Mouse (Mus musculus) CH12.LX (cell line): ENCODE results near the gene Gba2. TPM values are rescaled to one million over a fixed set of nuclear protein-coding genes. Genes with fewer than 3 reads are reported as not detected.

Source experiments
- DNase-seq: peaks from one replicate; pipeline ENCODE4 v3.0.0-alpha.2; 2013; ENCODE audit errors: extremely low read depth
- H3K27ac ChIP-seq: 2 replicates; pipeline ENCODE4 v1.5.1; 2012; ENCODE audit warnings: low read depth, mild to moderate bottlenecking, control low read depth, moderate library complexity; ENCODE audit not compliant: insufficient read depth
- H3K27me3 ChIP-seq: replicated peaks from 2 replicates; pipeline ENCODE3; 2012; ENCODE audit warnings: inconsistent platforms
- H3K36me3 ChIP-seq, 2 experiments: replicated peaks in 1 of 2; 2 replicates each; pipeline versions ENCODE3 to v1.6.1; 2012; ENCODE audit warnings: inconsistent platforms in 1 of 2, low read length in 1 of 2, mild to moderate bottlenecking in 1 of 2, mixed read lengths in 1 of 2, moderate library complexity in 1 of 2; ENCODE audit not compliant: control insufficient read depth in 1 of 2, insufficient read depth in 1 of 2
- H3K4me1 ChIP-seq, 2 experiments: 2 replicates each; pipeline ENCODE4 v1.6.1; 2012; ENCODE audit warnings: inconsistent platforms in 1 of 2, moderate library complexity in 1 of 2; ENCODE audit not compliant: insufficient read depth in 2 of 2, control insufficient read depth in 1 of 2
- H3K4me2 ChIP-seq: 2 replicates; pipeline ENCODE4 v1.6.1; 2012; ENCODE audit warnings: low read depth, mild to moderate bottlenecking, control low read depth; ENCODE audit not compliant: poor library complexity, insufficient read depth, severe bottlenecking
- H3K4me3 ChIP-seq, 3 experiments: fragments of 150-350 bp in 1 of 3; sonication (generic) in 1 of 3; replicated peaks in 1 of 3; 2 replicates each; pipeline versions ENCODE3 to v1.5.1; 2011 to 2012; ENCODE audit warnings: low read depth in 2 of 3, low read length in 2 of 3, mild to moderate bottlenecking in 2 of 3, moderate library complexity in 2 of 3, control low read depth in 1 of 3, improper control_type of control experiment in 1 of 3, inconsistent platforms in 1 of 3, mixed read lengths in 1 of 3; ENCODE audit not compliant: poor library complexity in 1 of 3
- H3K79me2 ChIP-seq: replicated peaks from 2 replicates; pipeline ENCODE4 v1.6.1; 2012; ENCODE audit warnings: mild to moderate bottlenecking, moderate library complexity; ENCODE audit not compliant: control insufficient read depth, poor library complexity, insufficient read depth, severe bottlenecking; ENCODE audit errors: extremely low read depth
- H3K9ac ChIP-seq: 2 replicates; pipeline ENCODE4 v1.6.1; 2012; ENCODE audit warnings: low read depth, mild to moderate bottlenecking, control low read depth, moderate library complexity; ENCODE audit not compliant: insufficient read depth
- H3K9me3 ChIP-seq: replicated peaks from 2 replicates; pipeline ENCODE3; 2012; ENCODE audit warnings: low read length, inconsistent platforms, mixed read lengths
- CHD1 ChIP-seq: IDR thresholded peaks from 2 replicates; pipeline ENCODE4 v1.6.1; 2012; ENCODE audit warnings: low read depth, low read length, improper control_type of control experiment, inconsistent platforms
- E2F4 ChIP-seq: IDR thresholded peaks from 2 replicates; pipeline ENCODE4 v1.6.1; 2011; ENCODE audit warnings: low read depth, low read length, improper control_type of control experiment; ENCODE audit not compliant: insufficient replicate concordance
- ETS1 ChIP-seq: conservative IDR thresholded peaks from 2 replicates; pipeline ENCODE4 v1.6.1; 2012; ENCODE audit warnings: low read depth, mild to moderate bottlenecking, inconsistent platforms, low read length, improper control_type of control experiment, moderate library complexity
- GABPA ChIP-seq: IDR thresholded peaks from 2 replicates; pipeline ENCODE4 v1.6.1; 2012; ENCODE audit warnings: low read depth, low read length, improper control_type of control experiment, inconsistent platforms; ENCODE audit not compliant: insufficient replicate concordance
- HCFC1 ChIP-seq: IDR thresholded peaks from 2 replicates; pipeline ENCODE4 v1.6.1; 2012; ENCODE audit warnings: low read depth, mild to moderate bottlenecking, inconsistent platforms, low read length, improper control_type of control experiment
- IRF4 ChIP-seq: IDR thresholded peaks from 2 replicates; pipeline ENCODE4 v1.6.1; 2014; ENCODE audit warnings: low read depth, mild to moderate bottlenecking, inconsistent platforms, low read length, improper control_type of control experiment
- JUN ChIP-seq: IDR thresholded peaks from 2 replicates; pipeline ENCODE4 v1.6.1; 2011; ENCODE audit warnings: low read depth, mild to moderate bottlenecking, low read length, improper control_type of control experiment, moderate library complexity; ENCODE audit not compliant: insufficient read depth
- JUND ChIP-seq: conservative IDR thresholded peaks from 2 replicates; pipeline ENCODE4 v1.6.1; 2011; ENCODE audit warnings: low read depth, low read length, improper control_type of control experiment
- KAT2A ChIP-seq: IDR thresholded peaks from 2 replicates; pipeline ENCODE4 v1.6.1; 2012; ENCODE audit warnings: low read length, improper control_type of control experiment, inconsistent platforms; ENCODE audit not compliant: insufficient replicate concordance
- MAFK ChIP-seq: IDR thresholded peaks from 2 replicates; pipeline ENCODE4 v1.6.1; 2011; ENCODE audit warnings: low read length, improper control_type of control experiment; ENCODE audit not compliant: insufficient replicate concordance
- MAZ ChIP-seq: IDR thresholded peaks from 2 replicates; pipeline ENCODE4 v1.6.1; 2012; ENCODE audit warnings: low read depth, mild to moderate bottlenecking, inconsistent platforms, low read length, improper control_type of control experiment, moderate library complexity
- MEF2A ChIP-seq: IDR thresholded peaks from 2 replicates; pipeline ENCODE4 v1.6.1; 2014; ENCODE audit warnings: low read depth, mild to moderate bottlenecking, inconsistent platforms, low read length, improper control_type of control experiment, borderline replicate concordance
- MYC ChIP-seq: IDR thresholded peaks from 2 replicates; pipeline ENCODE4 v1.6.1; 2011; ENCODE audit warnings: low read depth, mild to moderate bottlenecking, improper control_type of control experiment, low read length
- NELFE ChIP-seq: IDR thresholded peaks from 2 replicates; pipeline ENCODE4 v1.6.1; 2011; ENCODE audit warnings: low read depth, low read length, improper control_type of control experiment
- POLR2AphosphoS2 ChIP-seq: IDR thresholded peaks from 2 replicates; pipeline ENCODE4 v1.6.1; 2011; ENCODE audit warnings: low read depth, low read length, improper control_type of control experiment
- RCOR1 ChIP-seq: conservative IDR thresholded peaks from 2 replicates; pipeline ENCODE4 v1.6.1; 2012; ENCODE audit warnings: low read depth, mild to moderate bottlenecking, inconsistent platforms, low read length, improper control_type of control experiment
- SMC3 ChIP-seq: IDR thresholded peaks from 2 replicates; pipeline ENCODE4 v1.6.1; 2011; ENCODE audit warnings: low read depth, low read length, improper control_type of control experiment
- TBP ChIP-seq: conservative IDR thresholded peaks from 2 replicates; pipeline ENCODE4 v1.6.1; 2011; ENCODE audit warnings: low read depth, low read length, improper control_type of control experiment
- UBTF ChIP-seq: IDR thresholded peaks from 2 replicates; pipeline ENCODE4 v1.6.1; 2012; ENCODE audit warnings: low read depth, mild to moderate bottlenecking, inconsistent platforms, low read length, improper control_type of control experiment, moderate library complexity
- USF1 ChIP-seq: IDR thresholded peaks from 2 replicates; pipeline ENCODE4 v1.6.1; 2014; ENCODE audit warnings: low read depth, mild to moderate bottlenecking, inconsistent platforms, low read length, improper control_type of control experiment
- ZNF384 ChIP-seq: IDR thresholded peaks from 2 replicates; pipeline ENCODE4 v1.6.1; 2012; ENCODE audit warnings: low read depth, low read length, improper control_type of control experiment, inconsistent platforms
- dilution Hi-C: fragments of 300-500 bp; cut with MboI; formaldehyde crosslinking; loops from 2 replicates; pipeline ENCODE4 v1.14.3; 2020; ENCODE audit warnings: low sequenced_read_pairs; ENCODE audit not compliant: extremely low pct_unique_long_range_greater_than_20kb, extremely low pct_ligation_motif_present
- in situ Hi-C: fragments of 300-500 bp; cut with MboI; formaldehyde crosslinking; loops from 3 replicates; pipeline ENCODE4 v1.14.3; 2019; ENCODE audit warnings: low sequenced_read_pairs, low pct_ligation_motif_present, low pct_unique_long_range_greater_than_20kb, mixed read lengths
- polyA plus RNA-seq: library from polyadenylated mRNA; unstranded; fragments of >175 nt; gene quantifications from 2 replicates; pipeline ENCODE4 v1.2.1, GENCODE M21; 2012; ENCODE audit warnings: low read depth; ENCODE audit not compliant: insufficient read length
- total RNA-seq, 2 experiments: library from RNA; depleted of rRNA; stranded (reverse); fragments of 300-350 nt in 1 of 2; fragments of >200 nt in 1 of 2; gene quantifications; 2 replicates each; pipeline ENCODE4 v1.2.3; 2012 to 2014

Gene Gba2
- total and polyA plus RNA-seq, 3 experiments = 3.2 to 11.2 (median 4.1) TPM

DNA sequence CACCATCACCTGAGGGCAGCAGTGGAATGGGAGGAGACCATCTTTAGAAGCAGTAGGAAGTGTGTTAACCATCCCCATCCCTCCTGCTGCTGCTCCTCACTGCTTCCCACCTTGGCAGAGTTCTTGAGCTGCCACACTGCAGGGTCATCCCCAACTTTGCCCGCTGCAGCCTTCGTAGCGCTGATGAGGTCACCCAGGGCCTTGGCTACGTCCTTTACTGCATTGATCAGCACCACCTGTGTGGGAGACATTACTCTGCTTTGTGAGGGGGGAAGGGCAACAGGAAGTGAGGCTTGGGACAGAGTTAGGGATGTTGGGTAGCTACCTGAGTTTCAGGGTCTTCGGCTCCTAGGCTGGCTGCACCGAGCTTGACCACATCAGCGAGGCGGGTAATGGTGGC is 43.0 kb downstream of the Gba2 start:
- Histone ChIP-seq H3K27me3 (no peaks in the 10 kb centered on the region), H3K36me3 (peaks cover 93 to 98% of the 10 kb centered on the region in 2 experiments), H3K4me1 (no peaks in the 10 kb centered on the region), H3K27ac (no peak overlapping the region), H3K79me2 (no peaks in the 10 kb centered on the region), H3K4me2 (no peak overlapping the region), H3K4me3 (no peak overlapping the region), H3K9me3 (no peaks in the 10 kb centered on the region), H3K9ac (no peak overlapping the region)
- no peak for DNase-seq
- TF ChIP-seq TBP (no peak), JUN (no peak), HCFC1 (no peak), ETS1 (no peak), JUND (no peak), ZNF384 (no peak), MYC (no peak), KAT2A (no peak), USF1 (no peak), GABPA (no peak), E2F4 (no peak), MEF2A (no peak), MAZ (no peak), POLR2AphosphoS2 (no peak), CHD1 (no peak), UBTF (no peak), NELFE (no peak), MAFK (no peak), RCOR1 (no peak)
- dilution Hi-C loops (no loop called here), in situ Hi-C loops (no loop called here)

DNA sequence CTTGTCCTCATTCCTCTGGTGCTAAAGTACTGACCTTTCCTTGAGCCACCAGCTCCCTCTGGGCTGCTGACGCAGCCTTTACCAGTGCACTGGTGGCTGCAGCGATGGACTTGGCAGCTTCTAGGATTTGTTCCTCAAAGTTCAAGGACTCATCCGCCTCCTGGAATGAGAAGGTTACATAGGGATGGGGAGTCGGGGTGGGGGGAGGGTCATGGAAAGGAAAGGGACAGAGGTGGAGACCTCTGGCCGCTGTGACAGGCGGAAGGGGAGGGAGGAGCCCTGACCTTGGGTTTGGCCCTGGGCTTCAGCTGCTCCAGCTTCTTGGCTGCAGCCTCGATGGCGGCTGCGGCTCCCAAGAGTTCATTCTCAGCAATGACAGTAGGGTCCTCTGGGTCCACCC is 45.4 kb downstream of the Gba2 start:
- H3K4me1 ChIP-seq = peaks cover 0 to 5% of the 10 kb centered on the region in 2 experiments; a peak in 1 of 4 replicates
- no peak overlapping the region for H3K4me3 ChIP-seq
- dilution Hi-C loops (no loop called here), in situ Hi-C loops (no loop called here)
- no peak for DNase-seq
- no peak overlapping the region for H3K4me2 ChIP-seq
- H3K27me3 ChIP-seq = no peaks in the 10 kb centered on the region
- peaks cover 70 to 83% of the 10 kb centered on the region in 2 experiments for H3K36me3 ChIP-seq
- no peaks in the 10 kb centered on the region for H3K9me3 ChIP-seq
- H3K79me2 ChIP-seq = no peaks in the 10 kb centered on the region
- H3K27ac ChIP-seq = no peak overlapping the region
- no peak for TF ChIP-seq SMC3
- no peak for TF ChIP-seq NELFE
- TF ChIP-seq IRF4 = no peak
- H3K9ac ChIP-seq = no peak overlapping the region
